Mouse (Mus musculus) CH12.LX (cell line): Measurements from ENCODE around the gene 1810009J06Rik.

Experiments used
- CHD2 ChIP-seq: IDR thresholded peaks from 2 replicates; pipeline ENCODE4 v1.6.1; 2011; ENCODE audit warnings: low read length, improper control_type of control experiment
- CTCF ChIP-seq, 2 experiments: IDR thresholded peaks in 1 of 2; conservative IDR thresholded peaks in 1 of 2; 2 replicates each; pipeline ENCODE4 v1.5.1; 2011 to 2012; ENCODE audit warnings: low read depth in 2 of 2, low read length in 2 of 2, improper control_type of control experiment in 1 of 2, inconsistent platforms in 1 of 2, mild to moderate bottlenecking in 1 of 2, moderate library complexity in 1 of 2
- EP300 ChIP-seq: IDR thresholded peaks from 2 replicates; pipeline ENCODE4 v1.6.1; 2011; ENCODE audit warnings: low read length, improper control_type of control experiment
- HCFC1 ChIP-seq: IDR thresholded peaks from 2 replicates; pipeline ENCODE4 v1.6.1; 2012; ENCODE audit warnings: low read depth, mild to moderate bottlenecking, inconsistent platforms, low read length, improper control_type of control experiment
- MAFK ChIP-seq: IDR thresholded peaks from 2 replicates; pipeline ENCODE4 v1.6.1; 2011; ENCODE audit warnings: low read length, improper control_type of control experiment; ENCODE audit not compliant: insufficient replicate concordance
- MAX ChIP-seq: IDR thresholded peaks from 2 replicates; pipeline ENCODE4 v1.6.1; 2011; ENCODE audit warnings: low read length, improper control_type of control experiment
- MEF2A ChIP-seq: IDR thresholded peaks from 2 replicates; pipeline ENCODE4 v1.6.1; 2014; ENCODE audit warnings: low read depth, mild to moderate bottlenecking, inconsistent platforms, low read length, improper control_type of control experiment, borderline replicate concordance
- POLR2A ChIP-seq: IDR thresholded peaks from 2 replicates; pipeline ENCODE4 v1.6.1; 2011; ENCODE audit warnings: low read depth, mild to moderate bottlenecking, improper control_type of control experiment, low read length
- POLR2AphosphoS2 ChIP-seq: IDR thresholded peaks from 2 replicates; pipeline ENCODE4 v1.6.1; 2011; ENCODE audit warnings: low read depth, low read length, improper control_type of control experiment
- RAD21 ChIP-seq: IDR thresholded peaks from 2 replicates; pipeline ENCODE4 v1.6.1; 2011; ENCODE audit warnings: low read depth, mild to moderate bottlenecking, low read length, improper control_type of control experiment, moderate library complexity
- RCOR1 ChIP-seq: conservative IDR thresholded peaks from 2 replicates; pipeline ENCODE4 v1.6.1; 2012; ENCODE audit warnings: low read depth, mild to moderate bottlenecking, inconsistent platforms, low read length, improper control_type of control experiment
- SMC3 ChIP-seq: IDR thresholded peaks from 2 replicates; pipeline ENCODE4 v1.6.1; 2011; ENCODE audit warnings: low read depth, low read length, improper control_type of control experiment
- ZNF384 ChIP-seq: IDR thresholded peaks from 2 replicates; pipeline ENCODE4 v1.6.1; 2012; ENCODE audit warnings: low read depth, low read length, improper control_type of control experiment, inconsistent platforms

DNA sequence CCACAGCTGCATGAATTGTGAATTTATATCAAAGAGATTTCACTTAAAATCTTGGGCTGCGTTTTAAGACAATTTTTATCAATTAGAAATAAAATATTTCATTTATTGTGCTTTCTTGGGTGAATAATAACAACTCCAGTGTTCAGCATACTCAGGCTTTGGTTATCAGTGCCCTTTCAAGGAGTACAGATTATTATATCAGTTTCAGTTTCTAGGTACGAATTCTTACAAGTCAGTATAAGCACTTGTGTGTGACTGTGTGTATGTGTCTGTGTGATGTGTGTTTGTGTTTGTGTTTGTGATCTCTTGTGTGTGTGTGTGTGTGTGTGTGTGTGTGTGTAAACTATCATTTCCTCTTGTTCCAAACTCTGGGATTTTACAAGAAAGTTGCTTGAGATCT lies 10.8 kb upstream of the 1810009J06Rik start:
- TF ChIP-seq CHD2 (no peak), CTCF (conservative IDR thresholded peaks at IDR 0.05 in 1 of 2, IDR thresholded peaks at IDR 0.05 in 1 of 2; ENCODE audit: low read depth in 2 of 2, low read length in 2 of 2) (no peak), MAX (no peak), ZNF384 (no peak), POLR2A (no peak), EP300 (no peak), RAD21 (no peak), SMC3 (no peak), MEF2A (no peak), MAFK (no peak), HCFC1 (no peak), RCOR1 (no peak), POLR2AphosphoS2 (no peak)
